Mouse (Mus musculus): Measurements from ENCODE around the gene Stxbp3.
"Not testable (repeated sequence)": the region's sequence is repeated elsewhere in the genome, so short reads cannot be mapped to it uniquely, and the experiment has no call there.

Stxbp3 gene

GRCm38 (mm10) chr3:108840000-108840715 is at the start of gene Stxbp3:
Stxbp3 (minus strand) TSS chr3:108840526.
- DNase-seq (ENCODE audit: low spot score) = peak; percentile 92

GRCm38 (mm10) chr3:108889908-108890307 is 49.6 kb upstream of the Stxbp3 start, which contains the start of gene Fndc7:
Fndc7 (minus strand) TSS chr3:108890008.
- no peak for DNase-seq (ENCODE audit: low spot score)

- DNase-seq (ENCODE audit: low spot score) = no peak
Measured at GRCm38 (mm10) chr3:108887618-108887975, 47.3 kb upstream of the Stxbp3 start.

- DNase-seq (ENCODE audit: low spot score) = no peak
Measured at GRCm38 (mm10) chr3:108886934-108887617, 46.8 kb upstream of the Stxbp3 start.

GRCm38 (mm10) chr3:108885686-108886530 is 45.6 kb upstream of the Stxbp3 start:
- peak; percentile 65 for DNase-seq (ENCODE audit: low spot score)

GRCm38 (mm10) chr3:108884706-108885289 is 44.5 kb upstream of the Stxbp3 start:
- no peak for DNase-seq (ENCODE audit: low spot score)

- DNase-seq (ENCODE audit: low spot score) = no peak
Measured at GRCm38 (mm10) chr3:108883067-108883466, 42.7 kb upstream of the Stxbp3 start.

- not testable (repeated sequence) for DNase-seq (ENCODE audit: low spot score)
Measured at GRCm38 (mm10) chr3:108881873-108882272, 41.5 kb upstream of the Stxbp3 start.

GRCm38 (mm10) chr3:108880544-108881507 is 40.5 kb upstream of the Stxbp3 start:
- DNase-seq (ENCODE audit: low spot score) = no peak

- DNase-seq (ENCODE audit: low spot score) = no peak
Measured at GRCm38 (mm10) chr3:108879836-108880435, 39.6 kb upstream of the Stxbp3 start.

GRCm38 (mm10) chr3:108879129-108879528 is 38.8 kb upstream of the Stxbp3 start:
- no peak for DNase-seq (ENCODE audit: low spot score)

- no peak for DNase-seq (ENCODE audit: low spot score)
Measured at GRCm38 (mm10) chr3:108870631-108871030, 30.3 kb upstream of the Stxbp3 start.

- DNase-seq (ENCODE audit: low spot score) = no peak
Measured at GRCm38 (mm10) chr3:108867449-108867848, 27.1 kb upstream of the Stxbp3 start.

- DNase-seq (ENCODE audit: low spot score) = no peak
Measured at GRCm38 (mm10) chr3:108865676-108866075, 25.4 kb upstream of the Stxbp3 start.

- no peak for DNase-seq (ENCODE audit: low spot score)
Measured at GRCm38 (mm10) chr3:108865129-108865528, 24.8 kb upstream of the Stxbp3 start.

- DNase-seq (ENCODE audit: low spot score) = no peak
Measured at GRCm38 (mm10) chr3:108863091-108863490, 22.8 kb upstream of the Stxbp3 start.

- DNase-seq (ENCODE audit: low spot score) = not testable (repeated sequence)
Measured at GRCm38 (mm10) chr3:108862282-108862681, 22.0 kb upstream of the Stxbp3 start.

- no peak for DNase-seq (ENCODE audit: low spot score)
Measured at GRCm38 (mm10) chr3:108860786-108861185, 20.5 kb upstream of the Stxbp3 start.

- peak; percentile 16 for DNase-seq (ENCODE audit: low spot score)
Measured at GRCm38 (mm10) chr3:108858231-108858770, 18.0 kb upstream of the Stxbp3 start.

- no peak for DNase-seq (ENCODE audit: low spot score)
Measured at GRCm38 (mm10) chr3:108857714-108858113, 17.4 kb upstream of the Stxbp3 start.

All from yolk sac, embryonic 10.5 days (tissue).